Mouse (Mus musculus) activated CD4-positive, CD25-positive, alpha-beta regulatory T cell (primary cell): ENCODE measurements around the gene Gm10188. TPM values are rescaled to one million over a fixed set of nuclear protein-coding genes. Genes with fewer than 3 reads are reported as not detected.

Source experiments
- polyA plus RNA-seq, 2 experiments: library from polyadenylated mRNA; unstranded; fragments of 100-300 nt; shearing (Covaris generic); gene quantifications; one replicate each; pipeline ENCODE4 v1.2.1; 2017

Gene Gm10188
- not detected for polyA plus RNA-seq

GRCm38 (mm10) chr1:132229667-132230066, at the start of gene Gm10188:
Gene Gm10188, minus strand, starts transcription at chr1:132229767.

DNA sequence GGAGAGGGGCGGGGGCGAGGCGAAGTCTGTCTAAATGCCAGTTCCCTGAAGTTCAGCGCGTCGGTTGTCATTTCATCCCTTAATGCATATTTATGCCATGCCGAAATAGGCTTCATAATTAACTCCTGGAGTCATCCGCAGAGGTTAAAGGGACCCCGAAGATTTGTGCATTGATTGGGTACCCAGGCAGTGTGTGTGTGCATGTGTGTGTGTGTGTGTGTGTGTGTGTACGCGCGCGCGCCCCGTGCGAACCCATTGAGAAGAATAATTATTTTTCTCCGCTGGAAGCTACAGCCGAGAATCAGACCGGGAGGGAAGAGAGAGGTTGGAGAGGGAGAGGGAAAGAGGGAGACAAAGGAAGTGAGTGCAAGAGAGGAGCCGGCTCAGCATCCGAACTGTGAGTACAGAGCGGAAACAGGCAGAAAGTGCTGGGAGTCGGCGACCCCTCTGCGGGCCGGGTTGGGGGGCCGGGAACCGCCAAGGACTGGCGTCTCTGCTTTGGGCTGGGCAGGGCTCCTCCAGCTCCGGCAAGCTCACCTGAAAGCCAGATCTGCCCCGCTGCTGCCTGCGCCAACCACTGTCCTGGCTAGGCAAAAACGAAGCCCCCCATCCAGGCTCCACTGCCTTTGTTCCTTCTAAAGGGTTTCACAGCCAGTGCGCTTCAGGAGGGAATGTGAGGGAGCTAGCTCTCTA, 38.3 kb downstream of the Gm10188 start, which contains the start of the genes Lemd1 and AC124108.1:
TSS of gene Lemd1 (plus strand) at position 339 of the 693 bp plus-strand sequence.
TSS of gene AC124108.1 (plus strand) at position 365 of the 693 bp plus-strand sequence.

Other genes with a start within 250 kb of the Gm10188 start
- 10 to 100 TPM; 84.0 to 94.1 TPM for gene Elk4, start 222.2 kb downstream of the Gm10188 start, polyA plus RNA-seq
- gene Mfsd4a, start 161.7 kb downstream of the Gm10188 start, polyA plus RNA-seq, result 10 to 100 TPM; 81.3 to 88.4 TPM
- not detected for gene Cdk18, start 90.1 kb downstream of the Gm10188 start, polyA plus RNA-seq
- under 1 TPM in 1 of 2 experiments, not detected in 1; 0.25 TPM for gene Lemd1, start 38.3 kb downstream of the Gm10188 start, polyA plus RNA-seq
- not detected for gene AC124108.1, start 38.3 kb downstream of the Gm10188 start, polyA plus RNA-seq
- gene Klhdc8a, start 68.9 kb upstream of the Gm10188 start, polyA plus RNA-seq, result not detected
- 1 to 10 TPM; 3.4 to 3.6 TPM for gene Nuak2, start 86.4 kb upstream of the Gm10188 start, polyA plus RNA-seq
- gene Tmcc2, start 161.5 kb upstream of the Gm10188 start, polyA plus RNA-seq, result under 1 TPM; 0.92 TPM
- 1 to 10 TPM; 5.3 to 6.7 TPM for gene Dstyk, start 187.8 kb upstream of the Gm10188 start, polyA plus RNA-seq
- 10 to 100 TPM; 51.1 to 52.2 TPM for gene Rbbp5, start 247.6 kb upstream of the Gm10188 start, polyA plus RNA-seq